Mouse (Mus musculus) left cerebral cortex, postnatal 4 days (tissue): Measurements from ENCODE around the gene BC005537. TPM values are rescaled to one million over a fixed set of nuclear protein-coding genes. Genes with fewer than 3 reads are reported as not detected.
A peak's percentile ranks its signal among the peaks of the same experiment; 100 is the strongest.

Source experiments
- DNase-seq: peaks from one replicate; pipeline ENCODE4 v3.0.0-alpha.2; 2022
- intact Hi-C: fragments of 180-260 bp; cut with DNase I; formaldehyde crosslinking; loops from one replicate; pipeline ENCODE4 v1.15.1; 2025
- total RNA-seq, 2 experiments: library from RNA; stranded (reverse); gene quantifications; 2 replicates each; pipeline ENCODE4 v1.2.3; 2021

BC005537 gene
- total RNA-seq, 2 experiments from 2014 or later, result 219 to 228 TPM

DNA sequence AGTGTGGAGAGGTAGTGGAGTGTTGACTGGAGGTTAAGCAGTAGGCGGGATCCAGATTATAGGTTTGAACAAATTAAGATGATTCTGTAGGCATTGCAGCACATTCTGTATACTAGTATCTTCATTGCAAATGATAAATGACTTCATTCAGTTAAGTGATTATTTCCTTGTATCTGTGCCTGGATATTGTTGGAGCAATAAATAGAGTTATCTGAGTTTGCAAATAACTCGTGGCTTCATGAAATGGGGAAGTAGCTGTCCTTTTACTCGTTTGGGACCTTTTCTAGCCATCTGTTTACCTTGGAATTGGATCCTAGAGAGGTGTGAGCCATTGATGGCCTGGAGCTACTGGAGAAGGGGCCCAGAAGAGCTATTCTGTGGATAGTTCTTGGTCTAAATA is 38.4 kb downstream of the BC005537 start:
- intact Hi-C loops, result no loop called here

GRCm38 (mm10) chr13:24841702-24842101 is 40.2 kb downstream of the BC005537 start:
- intact Hi-C loops, result no loop called here
- no peak for DNase-seq

More for the DNA sequence above, 38.4 kb downstream of the BC005537 start:
- no peak for DNase-seq

- intact Hi-C loops, result no loop called here
- peak; percentile 47 for DNase-seq
These were observed 43.8 kb downstream of the BC005537 start, which contains the start of gene D130043K22Rik for GRCm38 (mm10) chr13:24844983-24845955. Gene D130043K22Rik, plus strand, starts transcription at chr13:24845135.

DNA sequence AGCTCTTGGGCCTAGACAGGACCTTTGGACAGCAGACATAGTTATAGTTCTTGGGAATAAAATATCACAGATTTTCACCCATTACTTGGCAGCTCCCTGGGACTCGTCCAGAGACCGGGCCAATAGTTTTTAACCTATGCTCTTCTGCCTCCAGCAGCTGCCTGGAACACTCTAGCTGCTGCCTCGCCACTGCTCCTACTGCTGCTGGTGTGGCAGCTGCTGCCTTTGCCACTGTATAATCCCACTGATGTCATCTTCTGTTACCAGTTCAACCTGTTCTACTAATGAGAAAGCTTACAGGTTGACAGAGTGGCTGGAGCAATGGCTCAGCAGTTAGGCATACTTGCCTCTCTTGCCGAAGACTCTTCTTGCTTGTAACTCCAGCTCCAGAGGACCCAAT is 47.9 kb downstream of the BC005537 start:
- intact Hi-C loops, result no loop called here
- no peak for DNase-seq

DNA sequence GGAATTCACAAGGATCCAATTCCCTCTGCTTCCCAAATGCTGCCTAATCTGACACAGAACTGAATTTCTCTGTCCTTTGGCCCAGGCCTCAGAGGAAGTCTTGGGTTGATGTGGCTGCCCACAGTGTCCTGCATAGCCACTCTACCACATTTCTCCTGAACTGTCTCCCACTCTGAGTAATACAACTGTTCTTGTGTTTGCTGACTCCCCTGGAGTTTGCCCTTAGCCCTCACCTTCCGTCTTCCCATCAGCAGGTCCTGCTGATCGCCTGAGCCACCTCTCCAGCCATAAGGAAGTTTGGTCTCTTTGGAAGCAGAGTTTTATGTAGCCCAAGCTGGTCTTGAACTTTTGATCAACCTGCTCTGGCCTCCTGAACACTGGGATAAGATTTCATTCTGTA is 50.5 kb downstream of the BC005537 start:
- no peak for DNase-seq
- intact Hi-C loops, result no loop called here

- intact Hi-C loops, result no loop called here
These were observed 51.1 kb downstream of the BC005537 start for GRCm38 (mm10) chr13:24852570-24852969.

GRCm38 (mm10) chr13:24859115-24859514 is 57.7 kb downstream of the BC005537 start:
- DNase-seq, result no peak
- intact Hi-C loops, result no loop called here

More at GRCm38 (mm10) chr13:24852570-24852969, 51.1 kb downstream of the BC005537 start:
- DNase-seq, result no peak

- DNase-seq, result no peak
- intact Hi-C loops, result no loop called here
These were observed 59.6 kb downstream of the BC005537 start for GRCm38 (mm10) chr13:24861084-24861483.

GRCm38 (mm10) chr13:24862021-24862420 is 60.6 kb downstream of the BC005537 start:
- DNase-seq, result no peak
- intact Hi-C loops, result no loop called here

GRCm38 (mm10) chr13:24862520-24862919 is 61.1 kb downstream of the BC005537 start:
- intact Hi-C loops, result no loop called here
- peak; percentile 38 for DNase-seq

Other genes starting within 250 kb of the BC005537 start
- gene Ripor2, start 219.5 kb upstream of the BC005537 start, total RNA-seq, result 10 to 100 TPM; 55.7 to 56.5 TPM
- not detected for gene Armh2, start 60.4 kb upstream of the BC005537 start, total RNA-seq
- 1 to 10 TPM; 4.0 to 5.5 TPM for gene Gmnn, start 39.7 kb upstream of the BC005537 start, total RNA-seq
- gene Acot13, start 29.9 kb downstream of the BC005537 start, total RNA-seq, result 10 to 100 TPM; 37.2 to 38.3 TPM
- gene Tdp2, start 30.0 kb downstream of the BC005537 start, total RNA-seq, result 10 to 100 TPM; 22.4 to 22.6 TPM
- gene D130043K22Rik, start 43.5 kb downstream of the BC005537 start, total RNA-seq, result 10 to 100 TPM; 19.1 to 22.2 TPM
- gene Aldh5a1, start 136.0 kb downstream of the BC005537 start, total RNA-seq, result 10 to 100 TPM; 40.3 to 44.6 TPM
- gene Gpld1, start 141.5 kb downstream of the BC005537 start, total RNA-seq, result 1 to 10 TPM; 2.9 to 3.0 TPM
- 10 to 100 TPM; 40.0 to 42.2 TPM for gene Mrs2, start 218.7 kb downstream of the BC005537 start, total RNA-seq